Mouse (Mus musculus): Measurements from ENCODE around the gene Slc6a6. TPM values are rescaled to one million over a fixed set of nuclear protein-coding genes. Genes with fewer than 3 reads are reported as not detected.

Gene Slc6a6
- polyA plus RNA-seq, 1 experiment from 2014 or later, result 35.3 TPM

GRCm38 (mm10) chr6:91706072-91706776, 22.4 kb downstream of the Slc6a6 start:
- ATAC-seq (replicated peaks; ENCODE audit: insufficient number of reproducible peaks, low FRiP score, low TSS enrichment, low read depth) (no peak), DNase-seq (ENCODE audit: low spot score) (no peak)
- Histone ChIP-seq H3K27ac (replicated peaks; ENCODE audit: low read depth, low read length) (0 out of 2 replicates have a peak overlapping the region, but pooled peaks have one; percentile 35), H3K9ac (replicated peaks; ENCODE audit: low read length) (no peak overlapping the region), H3K4me1 (ENCODE audit: control insufficient read depth, insufficient read depth, low read length) (no peaks in the 10 kb centered on the region), H3K4me3 (ENCODE audit: low read depth, low read length) (no peak overlapping the region), H3K4me2 (ENCODE audit: low read depth, low read length) (no peak overlapping the region), H3K27me3 (ENCODE audit: control insufficient read depth, insufficient read depth, low read length) (no peaks in the 10 kb centered on the region), H3K9me3 (replicated peaks; ENCODE audit: control insufficient read depth, low read length) (no peaks in the 10 kb centered on the region), H3K36me3 (replicated peaks; ENCODE audit: control insufficient read depth, insufficient read depth, low read depth, low read length) (no peaks in the 10 kb centered on the region; the same call in 1 of the 2 replicates)
- 65% methylated on average over 13 of the region's 13 CpGs for WGBS

GRCm38 (mm10) chr6:91707276-91707885, 23.5 kb downstream of the Slc6a6 start:
- H3K9ac ChIP-seq (replicated peaks; ENCODE audit: low read length), result no peak overlapping the region
- H3K4me3 ChIP-seq (ENCODE audit: low read depth, low read length), result no peak overlapping the region
- H3K36me3 ChIP-seq (replicated peaks; ENCODE audit: control insufficient read depth, insufficient read depth, low read depth, low read length), result no peaks in the 10 kb centered on the region; the same call in 1 of the 2 replicates
- WGBS, result 69% methylated on average over 8 of the region's 8 CpGs
- no peak for DNase-seq (ENCODE audit: low spot score)
- H3K27me3 ChIP-seq (ENCODE audit: control insufficient read depth, insufficient read depth, low read length), result no peaks in the 10 kb centered on the region
- H3K9me3 ChIP-seq (replicated peaks; ENCODE audit: control insufficient read depth, low read length), result no peaks in the 10 kb centered on the region
- H3K4me1 ChIP-seq (ENCODE audit: control insufficient read depth, insufficient read depth, low read length), result no peaks in the 10 kb centered on the region; the same call in 1 of the 2 replicates
- no peak for ATAC-seq (replicated peaks; ENCODE audit: insufficient number of reproducible peaks, low FRiP score, low TSS enrichment, low read depth)
- H3K4me2 ChIP-seq (ENCODE audit: low read depth, low read length), result no peak overlapping the region
- H3K27ac ChIP-seq (replicated peaks; ENCODE audit: low read depth, low read length), result no peak overlapping the region

GRCm38 (mm10) chr6:91707886-91708564, 24.2 kb downstream of the Slc6a6 start:
- no peak overlapping the region for H3K4me2 ChIP-seq (ENCODE audit: low read depth, low read length)
- H3K27ac ChIP-seq (replicated peaks; ENCODE audit: low read depth, low read length), result no peak overlapping the region
- H3K4me3 ChIP-seq (ENCODE audit: low read depth, low read length), result no peak overlapping the region
- DNase-seq (ENCODE audit: low spot score) (peak; percentile 45), ATAC-seq (replicated peaks; ENCODE audit: insufficient number of reproducible peaks, low FRiP score, low TSS enrichment, low read depth) (no peak)
- peaks cover 6% of the 10 kb centered on the region for H3K4me1 ChIP-seq (ENCODE audit: control insufficient read depth, insufficient read depth, low read length)
- 72% methylated on average over 11 of the region's 11 CpGs for WGBS
- H3K27me3 ChIP-seq (ENCODE audit: control insufficient read depth, insufficient read depth, low read length), result no peaks in the 10 kb centered on the region
- H3K36me3 ChIP-seq (replicated peaks; ENCODE audit: control insufficient read depth, insufficient read depth, low read depth, low read length), result no peaks in the 10 kb centered on the region; the same call in 1 of the 2 replicates
- no peak overlapping the region for H3K9ac ChIP-seq (replicated peaks; ENCODE audit: low read length)
- H3K9me3 ChIP-seq (replicated peaks; ENCODE audit: control insufficient read depth, low read length), result no peaks in the 10 kb centered on the region

- H3K9ac ChIP-seq (replicated peaks; ENCODE audit: low read length), result no peak overlapping the region
- DNase-seq (ENCODE audit: low spot score) (no peak), ATAC-seq (replicated peaks; ENCODE audit: insufficient number of reproducible peaks, low FRiP score, low TSS enrichment, low read depth) (no peak)
- peaks cover 8% of the 10 kb centered on the region for H3K4me1 ChIP-seq (ENCODE audit: control insufficient read depth, insufficient read depth, low read length)
- no peaks in the 10 kb centered on the region for H3K27me3 ChIP-seq (ENCODE audit: control insufficient read depth, insufficient read depth, low read length)
- 97% methylated on average over 1 of the region's 2 CpGs for WGBS
- no peak overlapping the region for H3K4me2 ChIP-seq (ENCODE audit: low read depth, low read length)
- H3K27ac ChIP-seq (replicated peaks; ENCODE audit: low read depth, low read length), result no peak overlapping the region
- H3K9me3 ChIP-seq (replicated peaks; ENCODE audit: control insufficient read depth, low read length), result no peaks in the 10 kb centered on the region
- no peaks in the 10 kb centered on the region; the same call in 1 of the 2 replicates for H3K36me3 ChIP-seq (replicated peaks; ENCODE audit: control insufficient read depth, insufficient read depth, low read depth, low read length)
- no peak overlapping the region for H3K4me3 ChIP-seq (ENCODE audit: low read depth, low read length)
These were observed 25.1 kb downstream of the Slc6a6 start for GRCm38 (mm10) chr6:91708919-91709318.

- Histone ChIP-seq H3K27ac (replicated peaks; ENCODE audit: low read depth, low read length) (no peak overlapping the region), H3K4me3 (ENCODE audit: low read depth, low read length) (no peak overlapping the region), H3K36me3 (replicated peaks; ENCODE audit: control insufficient read depth, insufficient read depth, low read depth, low read length) (no peaks in the 10 kb centered on the region; the same call in 1 of the 2 replicates), H3K4me1 (ENCODE audit: control insufficient read depth, insufficient read depth, low read length) (peaks cover 8% of the 10 kb centered on the region), H3K9ac (replicated peaks; ENCODE audit: low read length) (no peak overlapping the region), H3K27me3 (ENCODE audit: control insufficient read depth, insufficient read depth, low read length) (no peaks in the 10 kb centered on the region), H3K9me3 (replicated peaks; ENCODE audit: control insufficient read depth, low read length) (no peaks in the 10 kb centered on the region), H3K4me2 (ENCODE audit: low read depth, low read length) (no peak overlapping the region)
- no peak for DNase-seq (ENCODE audit: low spot score)
- no peak for ATAC-seq (replicated peaks; ENCODE audit: insufficient number of reproducible peaks, low FRiP score, low TSS enrichment, low read depth)
- 55% methylated on average over 6 of the region's 6 CpGs for WGBS
These were observed 26.6 kb downstream of the Slc6a6 start for GRCm38 (mm10) chr6:91710345-91710930.

GRCm38 (mm10) chr6:91712097-91712854, 28.4 kb downstream of the Slc6a6 start:
- peak; percentile 24; the same call in 1 of the 2 replicates for ATAC-seq (replicated peaks; ENCODE audit: insufficient number of reproducible peaks, low FRiP score, low TSS enrichment, low read depth)
- Histone ChIP-seq H3K9me3 (replicated peaks; ENCODE audit: control insufficient read depth, low read length) (no peaks in the 10 kb centered on the region), H3K4me2 (ENCODE audit: low read depth, low read length) (no peak overlapping the region), H3K4me3 (ENCODE audit: low read depth, low read length) (no peak overlapping the region), H3K27ac (replicated peaks; ENCODE audit: low read depth, low read length) (peak overlapping the region; percentile 71), H3K4me1 (ENCODE audit: control insufficient read depth, insufficient read depth, low read length) (peaks cover 8% of the 10 kb centered on the region), H3K9ac (replicated peaks; ENCODE audit: low read length) (no peak overlapping the region; the same call in 1 of the 2 replicates), H3K36me3 (replicated peaks; ENCODE audit: control insufficient read depth, insufficient read depth, low read depth, low read length) (no peaks in the 10 kb centered on the region; the same call in 1 of the 2 replicates), H3K27me3 (ENCODE audit: control insufficient read depth, insufficient read depth, low read length) (no peaks in the 10 kb centered on the region)
- DNase-seq (ENCODE audit: low spot score), result no peak
- WGBS, result 16% methylated on average over 4 of the region's 4 CpGs

GRCm38 (mm10) chr6:91712855-91713331, 29.0 kb downstream of the Slc6a6 start:
- Histone ChIP-seq H3K36me3 (replicated peaks; ENCODE audit: control insufficient read depth, insufficient read depth, low read depth, low read length) (no peaks in the 10 kb centered on the region; the same call in 1 of the 2 replicates), H3K27me3 (ENCODE audit: control insufficient read depth, insufficient read depth, low read length) (no peaks in the 10 kb centered on the region), H3K9ac (replicated peaks; ENCODE audit: low read length) (peak overlapping the region; percentile 37; the same call in 1 of the 2 replicates), H3K9me3 (replicated peaks; ENCODE audit: control insufficient read depth, low read length) (no peaks in the 10 kb centered on the region), H3K4me3 (ENCODE audit: low read depth, low read length) (no peak overlapping the region), H3K4me1 (ENCODE audit: control insufficient read depth, insufficient read depth, low read length) (peaks cover 8% of the 10 kb centered on the region), H3K4me2 (ENCODE audit: low read depth, low read length) (no peak overlapping the region), H3K27ac (replicated peaks; ENCODE audit: low read depth, low read length) (peak overlapping the region; percentile 71)
- DNase-seq (ENCODE audit: low spot score), result peak; percentile 51
- ATAC-seq (replicated peaks; ENCODE audit: insufficient number of reproducible peaks, low FRiP score, low TSS enrichment, low read depth), result peak; percentile 36
- 5% methylated on average over 10 of the region's 10 CpGs for WGBS
